Mouse (Mus musculus): Measurements from ENCODE around the gene Cmya5. TPM values are rescaled to one million over a fixed set of nuclear protein-coding genes. Genes with fewer than 3 reads are reported as not detected.

Gene Cmya5
- total and polyA plus RNA-seq, 2 experiments, result 0.02 to 0.55 TPM

DNA sequence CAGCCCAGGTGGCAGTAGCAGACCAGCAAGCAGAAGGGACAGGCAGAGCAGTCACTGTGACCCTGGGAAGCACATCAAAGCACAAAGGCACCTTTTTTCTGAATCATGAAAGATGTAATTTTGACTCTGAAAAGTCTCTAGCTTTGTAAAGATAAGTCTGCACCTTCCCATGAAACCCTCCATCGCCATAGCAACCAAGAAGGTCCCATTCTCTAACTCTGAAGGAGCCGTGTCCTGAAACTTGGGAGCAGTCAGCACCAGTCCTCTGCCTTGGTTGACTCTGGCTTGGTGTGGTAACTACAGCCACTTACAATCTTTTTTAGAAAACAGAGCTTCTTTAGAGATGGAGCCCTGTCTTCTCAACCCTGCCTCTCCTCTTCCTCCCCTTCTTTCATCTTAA is 119.7 kb downstream of the Cmya5 start:
- H3K36me3 ChIP-seq (ENCODE audit: control insufficient read depth, insufficient read depth, low read length), result no peaks in the 10 kb centered on the region
- H3K4me1 ChIP-seq (ENCODE audit: control insufficient read depth, insufficient read depth, low read length), result no peaks in the 10 kb centered on the region
- WGBS, result 63% methylated on average over 2 of the region's 2 CpGs
- no peak overlapping the region for H3K27ac ChIP-seq (replicated peaks; ENCODE audit: insufficient read depth, low read depth, low read length)
- H3K79me2 ChIP-seq (ENCODE audit: control insufficient read depth, insufficient read depth, low read length), result no peaks in the 10 kb centered on the region
- TF ChIP-seq POLR2A (IDR thresholded peaks at IDR 0.05; ENCODE audit: extremely low read depth, insufficient read depth, low read length), result no peak
- no peak for TF ChIP-seq CTCF (IDR thresholded peaks at IDR 0.05; ENCODE audit: low read depth, low read length)
- H3K9ac ChIP-seq (ENCODE audit: low read depth, low read length), result no peak overlapping the region
- no peak for DNase-seq (ENCODE audit: extremely low read depth, low read depth, low spot score)
- H3K4me3 ChIP-seq (ENCODE audit: insufficient read depth, low read depth, low read length), result no peak overlapping the region
- H3K27me3 ChIP-seq (ENCODE audit: control insufficient read depth, insufficient read depth, low read length), result no peaks in the 10 kb centered on the region

DNA sequence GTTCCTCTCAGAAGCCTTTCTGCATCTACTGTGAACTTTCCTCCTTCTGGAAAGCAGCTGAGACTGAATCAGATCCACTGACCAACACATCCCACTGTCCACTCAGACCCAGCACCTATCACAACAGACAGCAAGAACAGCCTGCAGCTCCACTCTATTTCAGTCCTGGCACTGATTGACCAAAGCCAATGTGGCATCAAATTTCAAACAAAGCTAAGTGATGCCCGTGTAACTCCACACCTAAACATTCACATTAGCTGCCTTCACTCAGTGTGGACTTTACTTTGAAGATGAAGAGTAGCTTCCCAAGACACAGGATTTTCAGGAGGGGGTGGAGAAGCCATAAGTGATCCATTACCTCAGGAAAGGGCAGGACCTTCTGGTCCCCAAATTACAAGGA is 122.4 kb downstream of the Cmya5 start:
- Histone ChIP-seq H3K79me2 (ENCODE audit: control insufficient read depth, insufficient read depth, low read length) (no peaks in the 10 kb centered on the region), H3K27ac (replicated peaks; ENCODE audit: insufficient read depth, low read depth, low read length) (no peak overlapping the region), H3K9ac (ENCODE audit: low read depth, low read length) (no peak overlapping the region), H3K4me1 (ENCODE audit: control insufficient read depth, insufficient read depth, low read length) (no peaks in the 10 kb centered on the region), H3K36me3 (ENCODE audit: control insufficient read depth, insufficient read depth, low read length) (no peaks in the 10 kb centered on the region), H3K4me3 (ENCODE audit: insufficient read depth, low read depth, low read length) (no peak overlapping the region), H3K27me3 (ENCODE audit: control insufficient read depth, insufficient read depth, low read length) (no peaks in the 10 kb centered on the region)
- no peak for DNase-seq (ENCODE audit: extremely low read depth, low read depth, low spot score)
- WGBS, result 13% methylated on average over 1 of the region's 1 CpGs
- no peak for TF ChIP-seq POLR2A (IDR thresholded peaks at IDR 0.05; ENCODE audit: extremely low read depth, insufficient read depth, low read length)
- no peak for TF ChIP-seq CTCF (IDR thresholded peaks at IDR 0.05; ENCODE audit: low read depth, low read length)

DNA sequence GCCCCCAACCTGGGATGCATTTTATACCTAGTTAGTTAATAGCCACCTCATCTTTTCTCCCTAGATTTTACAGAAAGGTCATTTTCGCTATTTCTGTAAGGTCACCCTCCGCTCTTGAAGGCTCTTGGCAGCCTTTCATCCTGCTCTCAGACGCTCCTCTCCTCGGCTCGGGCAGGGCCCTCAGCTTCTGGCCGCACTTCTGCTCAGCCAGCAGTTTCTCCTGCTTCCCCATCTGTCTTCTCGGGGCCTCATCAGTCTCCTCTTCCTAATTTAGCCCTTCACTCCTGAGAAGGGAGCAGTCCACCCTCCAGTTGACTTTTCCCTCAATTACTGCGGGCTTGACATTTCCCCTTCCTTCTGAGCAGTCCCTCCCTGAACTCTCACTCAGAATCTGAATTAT is 131.6 kb downstream of the Cmya5 start:
- Histone ChIP-seq H3K4me3 (ENCODE audit: insufficient read depth, low read depth, low read length) (no peak overlapping the region), H3K27me3 (ENCODE audit: control insufficient read depth, insufficient read depth, low read length) (no peaks in the 10 kb centered on the region), H3K27ac (replicated peaks; ENCODE audit: insufficient read depth, low read depth, low read length) (no peak overlapping the region), H3K4me1 (ENCODE audit: control insufficient read depth, insufficient read depth, low read length) (no peaks in the 10 kb centered on the region), H3K79me2 (ENCODE audit: control insufficient read depth, insufficient read depth, low read length) (no peaks in the 10 kb centered on the region), H3K9ac (ENCODE audit: low read depth, low read length) (no peak overlapping the region), H3K36me3 (ENCODE audit: control insufficient read depth, insufficient read depth, low read length) (no peaks in the 10 kb centered on the region)
- TF ChIP-seq POLR2A (IDR thresholded peaks at IDR 0.05; ENCODE audit: extremely low read depth, insufficient read depth, low read length), result no peak
- TF ChIP-seq CTCF (IDR thresholded peaks at IDR 0.05; ENCODE audit: low read depth, low read length), result no peak
- WGBS, result 66% methylated on average over 8 of the region's 8 CpGs
- no peak for DNase-seq (ENCODE audit: extremely low read depth, low read depth, low spot score)

DNA sequence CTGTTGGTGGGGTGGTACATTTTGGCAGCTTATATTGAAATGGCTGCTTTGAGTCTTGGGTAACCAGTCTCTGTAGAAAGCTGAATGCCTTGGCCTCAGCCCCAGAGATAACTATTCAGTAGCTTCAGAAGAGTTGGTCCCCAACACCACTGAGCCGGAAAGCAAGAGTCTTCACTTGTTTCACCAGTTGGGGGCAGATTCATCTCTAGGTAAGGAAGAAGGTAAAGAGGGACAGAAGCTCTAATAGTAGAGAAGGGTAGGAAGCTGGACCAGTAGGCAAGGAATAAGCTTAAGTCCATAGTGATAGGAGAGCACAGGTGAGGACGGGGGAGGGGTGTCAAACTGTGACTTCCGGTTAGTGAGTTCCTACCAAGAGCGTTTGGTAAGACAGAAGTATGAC is 133.2 kb downstream of the Cmya5 start:
- no peaks in the 10 kb centered on the region for H3K27me3 ChIP-seq (ENCODE audit: control insufficient read depth, insufficient read depth, low read length)
- TF ChIP-seq POLR2A (IDR thresholded peaks at IDR 0.05; ENCODE audit: extremely low read depth, insufficient read depth, low read length) (no peak), CTCF (IDR thresholded peaks at IDR 0.05; ENCODE audit: low read depth, low read length) (no peak)
- no peaks in the 10 kb centered on the region for H3K4me1 ChIP-seq (ENCODE audit: control insufficient read depth, insufficient read depth, low read length)
- no peak overlapping the region for H3K9ac ChIP-seq (ENCODE audit: low read depth, low read length)
- no peaks in the 10 kb centered on the region for H3K79me2 ChIP-seq (ENCODE audit: control insufficient read depth, insufficient read depth, low read length)
- H3K4me3 ChIP-seq (ENCODE audit: insufficient read depth, low read depth, low read length), result no peak overlapping the region
- no peaks in the 10 kb centered on the region for H3K36me3 ChIP-seq (ENCODE audit: control insufficient read depth, insufficient read depth, low read length)
- DNase-seq (ENCODE audit: extremely low read depth, low read depth, low spot score), result no peak
- no peak overlapping the region for H3K27ac ChIP-seq (replicated peaks; ENCODE audit: insufficient read depth, low read depth, low read length)
- WGBS, result 86% methylated on average over 4 of the region's 4 CpGs

DNA sequence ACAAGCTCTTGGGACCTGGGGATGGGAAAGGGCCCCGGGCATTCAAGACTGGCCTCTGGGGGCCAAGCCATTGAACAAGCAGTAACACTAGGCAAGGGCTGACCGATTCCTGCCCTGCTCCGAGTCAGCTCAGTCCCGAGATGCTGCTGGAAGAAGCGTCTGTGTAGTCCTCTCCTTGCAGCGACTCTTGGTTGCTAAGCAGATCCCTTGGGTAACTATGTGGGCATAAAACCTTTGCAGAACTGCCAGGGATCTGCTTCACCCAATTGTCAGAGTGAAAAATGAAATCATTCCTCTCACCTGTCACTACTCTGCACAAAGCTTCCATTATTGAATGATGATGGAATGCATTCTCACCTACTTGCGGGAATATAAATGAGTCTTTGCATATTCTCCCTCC is 134.0 kb downstream of the Cmya5 start:
- Histone ChIP-seq H3K79me2 (ENCODE audit: control insufficient read depth, insufficient read depth, low read length) (no peaks in the 10 kb centered on the region), H3K27ac (replicated peaks; ENCODE audit: insufficient read depth, low read depth, low read length) (no peak overlapping the region), H3K9ac (ENCODE audit: low read depth, low read length) (no peak overlapping the region), H3K4me3 (ENCODE audit: insufficient read depth, low read depth, low read length) (no peak overlapping the region), H3K4me1 (ENCODE audit: control insufficient read depth, insufficient read depth, low read length) (no peaks in the 10 kb centered on the region), H3K36me3 (ENCODE audit: control insufficient read depth, insufficient read depth, low read length) (no peaks in the 10 kb centered on the region), H3K27me3 (ENCODE audit: control insufficient read depth, insufficient read depth, low read length) (no peaks in the 10 kb centered on the region)
- WGBS, result 87% methylated on average over 7 of the region's 7 CpGs
- DNase-seq (ENCODE audit: extremely low read depth, low read depth, low spot score), result no peak
- no peak for TF ChIP-seq POLR2A (IDR thresholded peaks at IDR 0.05; ENCODE audit: extremely low read depth, insufficient read depth, low read length)
- no peak for TF ChIP-seq CTCF (IDR thresholded peaks at IDR 0.05; ENCODE audit: low read depth, low read length)

DNA sequence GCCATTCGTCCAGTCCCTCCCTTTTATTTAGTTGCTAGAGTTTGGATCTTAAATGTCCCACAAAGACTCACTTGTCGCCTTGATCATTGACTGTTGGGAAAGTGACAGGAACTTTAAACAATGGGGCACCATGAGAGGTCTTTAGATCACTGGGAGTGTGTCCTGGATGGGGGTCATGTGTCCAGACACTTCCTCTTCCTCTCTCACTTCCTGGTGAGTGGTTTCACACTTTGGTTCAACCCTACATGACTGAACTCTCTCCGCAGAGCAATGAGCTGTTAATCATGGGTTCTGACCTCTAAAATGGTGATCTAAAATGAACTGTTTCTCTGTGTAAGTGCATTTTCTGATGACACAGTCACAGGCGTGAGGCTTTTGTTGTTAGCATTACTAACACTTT is 137.4 kb downstream of the Cmya5 start:
- WGBS, result 69% methylated on average over 4 of the region's 4 CpGs
- no peak overlapping the region for H3K9ac ChIP-seq (ENCODE audit: low read depth, low read length)
- H3K27me3 ChIP-seq (ENCODE audit: control insufficient read depth, insufficient read depth, low read length), result no peaks in the 10 kb centered on the region
- H3K79me2 ChIP-seq (ENCODE audit: control insufficient read depth, insufficient read depth, low read length), result no peaks in the 10 kb centered on the region
- no peaks in the 10 kb centered on the region for H3K4me1 ChIP-seq (ENCODE audit: control insufficient read depth, insufficient read depth, low read length)
- no peak for TF ChIP-seq POLR2A (IDR thresholded peaks at IDR 0.05; ENCODE audit: extremely low read depth, insufficient read depth, low read length)
- no peak for TF ChIP-seq CTCF (IDR thresholded peaks at IDR 0.05; ENCODE audit: low read depth, low read length)
- no peaks in the 10 kb centered on the region for H3K36me3 ChIP-seq (ENCODE audit: control insufficient read depth, insufficient read depth, low read length)
- H3K4me3 ChIP-seq (ENCODE audit: insufficient read depth, low read depth, low read length), result no peak overlapping the region
- peak; percentile 36 for DNase-seq (ENCODE audit: extremely low read depth, low read depth, low spot score)
- H3K27ac ChIP-seq (replicated peaks; ENCODE audit: insufficient read depth, low read depth, low read length), result no peak overlapping the region

All from liver, adult 2 months (tissue).